Mouse (Mus musculus) kidney, postnatal 25 days (tissue): Measurements from ENCODE around the gene Krt80.

Experiments
- DNase-seq, 2 experiments: peaks; one replicate each; pipeline ENCODE4 v3.0.0; 2021; ENCODE audit warnings: mixed read lengths in 2 of 2

The Krt80 gene

GRCm38 (mm10) chr15:101370101-101370911, at the start of gene Krt80:
Gene Krt80 (minus strand): TSS chr15:101370162.
- DNase-seq = peak; percentile 86

- DNase-seq = no peak
These were observed 49.0 kb upstream of the Krt80 start for GRCm38 (mm10) chr15:101418950-101419349.

- DNase-seq = no peak
These were observed 45.0 kb upstream of the Krt80 start for GRCm38 (mm10) chr15:101414807-101415565.

GRCm38 (mm10) chr15:101413916-101414635, 44.1 kb upstream of the Krt80 start:
- peak in 1 of 2 experiments; percentile 51 for DNase-seq

- peak; percentile 76 to 91 for DNase-seq
These were observed 42.2 kb upstream of the Krt80 start for GRCm38 (mm10) chr15:101412188-101412587.

- peak; percentile 64 to 82 for DNase-seq
These were observed 40.8 kb upstream of the Krt80 start, which contains the start of gene Krt7 for GRCm38 (mm10) chr15:101410775-101411174. Gene Krt7 (plus strand): TSS chr15:101411043.

- peak in 1 of 2 experiments; percentile 29 for DNase-seq
These were observed 28.3 kb upstream of the Krt80 start for GRCm38 (mm10) chr15:101398269-101398668.

GRCm38 (mm10) chr15:101397683-101398082, 27.7 kb upstream of the Krt80 start:
- DNase-seq = no peak

GRCm38 (mm10) chr15:101396921-101397320, 27.0 kb upstream of the Krt80 start:
- no peak for DNase-seq

GRCm38 (mm10) chr15:101396466-101396865, 26.5 kb upstream of the Krt80 start:
- no peak for DNase-seq

GRCm38 (mm10) chr15:101394908-101395307, 24.9 kb upstream of the Krt80 start:
- peak; percentile 46 to 59 for DNase-seq

GRCm38 (mm10) chr15:101392251-101392650, 22.3 kb upstream of the Krt80 start:
- DNase-seq = no peak

- DNase-seq = no peak
These were observed 20.2 kb upstream of the Krt80 start for GRCm38 (mm10) chr15:101390203-101390602.

GRCm38 (mm10) chr15:101388034-101388541, 18.1 kb upstream of the Krt80 start:
- peak; percentile 49 to 59 for DNase-seq

GRCm38 (mm10) chr15:101387176-101387575, 17.2 kb upstream of the Krt80 start:
- peak; percentile 69 to 70 for DNase-seq

GRCm38 (mm10) chr15:101385064-101385463, 15.1 kb upstream of the Krt80 start:
- no peak for DNase-seq

- DNase-seq = no peak
These were observed 14.6 kb upstream of the Krt80 start for GRCm38 (mm10) chr15:101384610-101385009.

- no peak for DNase-seq
These were observed 12.8 kb upstream of the Krt80 start for GRCm38 (mm10) chr15:101382811-101383210.

- peak; percentile 75 to 77 for DNase-seq
These were observed 11.8 kb upstream of the Krt80 start for GRCm38 (mm10) chr15:101381758-101382157.

- DNase-seq = no peak
These were observed 8.7 kb upstream of the Krt80 start for GRCm38 (mm10) chr15:101378646-101379045.

GRCm38 (mm10) chr15:101376776-101377061, 6.8 kb upstream of the Krt80 start:
- DNase-seq = peak; percentile 59 to 73

- peak in 1 of 2 experiments; percentile 42 for DNase-seq
These were observed 6.2 kb upstream of the Krt80 start for GRCm38 (mm10) chr15:101375956-101376775.
